ENCODE assay signal across 26 mouse cellular contexts in the genomic region with DNA sequence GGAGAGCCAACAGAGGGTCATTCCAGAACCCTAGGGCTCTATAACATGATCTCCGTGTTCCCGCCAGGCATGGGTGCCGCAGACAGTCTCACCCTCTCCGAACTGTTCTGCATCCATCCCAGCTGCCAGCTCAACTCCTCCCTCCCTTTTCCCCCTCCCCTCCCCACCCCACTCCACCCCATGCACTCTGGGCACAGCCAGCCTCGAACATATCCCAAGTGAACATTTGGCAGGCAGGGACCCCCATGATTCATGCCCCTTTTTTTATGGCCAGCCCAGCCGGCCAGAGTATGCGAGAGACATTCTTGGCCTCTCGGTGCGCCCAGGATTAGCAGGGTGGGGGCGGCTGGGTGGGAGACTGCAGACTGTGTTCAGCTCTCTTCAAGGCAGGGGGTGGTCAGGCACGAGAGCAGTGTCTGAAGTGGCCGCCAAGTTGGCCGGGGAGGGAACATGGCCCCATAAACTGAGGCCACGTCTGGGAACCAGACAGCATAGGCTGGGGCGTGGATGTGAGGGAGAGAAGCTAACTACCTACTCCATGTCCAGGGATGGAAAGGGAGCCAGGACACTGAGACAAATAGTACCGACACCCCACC. TPM values are rescaled to one million over a fixed set of nuclear protein-coding genes. Genes with fewer than 3 reads are reported as not detected.
DNase-seq lines count a peak whose midpoint lies in the region; ATAC-seq and TF ChIP-seq lines count a peak whose summit lies in the region.
"Had no signal": no experiment of that assay in that cellular context is flagged by ENCODE, and none has a peak within 500 bp of the region (broad histone marks: within the 10 kb centered on the region; RNA-seq: fewer than 3 reads in every experiment).

No protein-coding gene starts in this region.

- H3K36me3 ChIP-seq in embryonic facial prominence, embryonic 15.5 days = no peaks in the 10 kb centered on the region
- no peaks in the 10 kb centered on the region for H3K36me3 ChIP-seq in embryonic facial prominence, embryonic 10.5 days (replicated peaks)
- H3K36me3 ChIP-seq: heart, embryonic 15.5 days; liver, embryonic 13.5 days; midbrain, embryonic 13.5 days; neural tube, embryonic 13.5 days had no signal

- H3K9me3 ChIP-seq in embryonic facial prominence, embryonic 15.5 days (replicated peaks) = no peaks in the 10 kb centered on the region
- no peaks in the 10 kb centered on the region for H3K9me3 ChIP-seq in embryonic facial prominence, embryonic 10.5 days
- H3K9me3 ChIP-seq: heart, embryonic 15.5 days; liver, embryonic 13.5 days; midbrain, embryonic 13.5 days; neural tube, embryonic 13.5 days had no signal

- no peak overlapping the region for H3K4me2 ChIP-seq in embryonic facial prominence, embryonic 15.5 days (replicated peaks)
- H3K4me2 ChIP-seq: heart, embryonic 15.5 days; liver, embryonic 13.5 days; midbrain, embryonic 13.5 days; neural tube, embryonic 13.5 days had no signal

- peak overlapping the region; percentile 36; the same call in 1 of the 2 replicates for H3K27ac ChIP-seq in embryonic facial prominence, embryonic 15.5 days (replicated peaks)
- H3K27ac ChIP-seq in embryonic facial prominence, embryonic 10.5 days (replicated peaks) = no peak overlapping the region
- H3K27ac ChIP-seq in left cerebral cortex, adult 2 months = no peak overlapping the region
- H3K27ac ChIP-seq: heart, adult 2 months; heart, embryonic 15.5 days; liver, embryonic 13.5 days; midbrain, embryonic 13.5 days; neural tube, embryonic 13.5 days had no signal

- no peak overlapping the region for H3K4me3 ChIP-seq in embryonic facial prominence, embryonic 15.5 days (replicated peaks)
- H3K4me3 ChIP-seq in embryonic facial prominence, embryonic 10.5 days = no peak overlapping the region
- no peak overlapping the region for H3K4me3 ChIP-seq in left cerebral cortex, adult 2 months
- H3K4me3 ChIP-seq: heart, adult 2 months; heart, embryonic 15.5 days; liver, embryonic 13.5 days; midbrain, embryonic 13.5 days; neural tube, embryonic 13.5 days had no signal

- peaks cover 45% of the 10 kb centered on the region for H3K4me1 ChIP-seq in embryonic facial prominence, embryonic 15.5 days
- H3K4me1 ChIP-seq in embryonic facial prominence, embryonic 10.5 days = peaks cover 22% of the 10 kb centered on the region
- H3K4me1 ChIP-seq: liver, embryonic 13.5 days; midbrain, embryonic 13.5 days; neural tube, embryonic 13.5 days had no signal

- no peak for TF ChIP-seq CTCF in left cerebral cortex, adult 2 months (IDR thresholded peaks at IDR 0.05)

- no peak overlapping the region for H3K9ac ChIP-seq in embryonic facial prominence, embryonic 15.5 days
- H3K9ac ChIP-seq: heart, embryonic 15.5 days; liver, embryonic 13.5 days; midbrain, embryonic 13.5 days; neural tube, embryonic 13.5 days had no signal

- WGBS in embryonic facial prominence, embryonic 15.5 days = 64% methylated on average over 16 of the region's 16 CpGs
- WGBS in embryonic facial prominence, embryonic 10.5 days = 80% methylated on average over 16 of the region's 16 CpGs

- no peaks in the 10 kb centered on the region for H3K27me3 ChIP-seq in embryonic facial prominence, embryonic 15.5 days
- 0 out of 2 replicates have a peak, but pooled peaks cover 2% of the 10 kb centered on the region for H3K27me3 ChIP-seq in embryonic facial prominence, embryonic 10.5 days (replicated peaks; ENCODE audit: low read depth, poor library complexity, severe bottlenecking)
- H3K27me3 ChIP-seq: heart, embryonic 15.5 days; liver, embryonic 13.5 days; midbrain, embryonic 13.5 days; neural tube, embryonic 13.5 days had no signal

- 0 out of 2 replicates have a peak, but pooled peaks have one; percentile 25 for ATAC-seq in embryonic facial prominence, embryonic 15.5 days (ENCODE audit: insufficient number of reproducible peaks, low FRiP score, low TSS enrichment, low read depth)
- no peak for ATAC-seq in activated CD4-positive, CD25-positive, alpha-beta regulatory T cell, adult 4 months
- ATAC-seq: forebrain, embryonic 16.5 days; hindbrain, embryonic 16.5 days; midbrain, embryonic 13.5 days had no signal

- no peak for DNase-seq in embryonic facial prominence, embryonic 10.5 days (ENCODE audit: low spot score)
- peak; percentile 36 for DNase-seq in left cerebral cortex, postnatal 4 days
- no peak for DNase-seq in left cerebral cortex, adult 2 months (ENCODE audit: extremely low spot score in 1 of 2, low spot score in 2 of 2)
- DNase-seq in urinary bladder, postnatal 14 days (ENCODE audit: low spot score) = peak; percentile 58
- DNase-seq in urinary bladder, adult 18-20 months (ENCODE audit: low spot score in 2 of 2) = no peak
- no peak for DNase-seq in embryo, embryonic 11 days
- DNase-seq: adrenal gland, postnatal 14 days; cerebellum, adult 11 months; heart, adult 2 months; heart, postnatal 4 days; kidney, adult 2 months; kidney, postnatal 10 days; liver, embryonic 13.5 days; right cerebral cortex, adult 18-20 months had no signal

- intact Hi-C loops in left cerebral cortex, postnatal 4 days (cut with DNase I) = no loop called here
- intact Hi-C loops in left cerebral cortex, adult 2 months (cut with DNase I) = no loop called here

RNA-seq across cellular contexts. Expression of a gene that starts 44.5 kb away (rescaled TPM):
- polyA plus RNA-seq in embryonic facial prominence, embryonic 15.5 days (2015; fragmentation: Nextera tagmentation; extraction: Ambion mirVana) = not detected in 2 replicates
- not detected in 2 replicates for polyA plus RNA-seq in embryonic facial prominence, embryonic 10.5 days (2016; fragmentation: Nextera tagmentation; extraction: Ambion mirVana)
- not detected for total RNA-seq in left cerebral cortex, postnatal 4 days (2021)
- total RNA-seq in left cerebral cortex, adult 2 months (2021) = not detected
- polyA plus RNA-seq in activated CD4-positive, CD25-positive, alpha-beta regulatory T cell, adult 4 months (2017; shearing (Covaris generic)) = not detected
- total RNA-seq: adrenal gland, postnatal 14 days; ES-E14; heart, adult 2 months; heart, postnatal 4 days; layer of hippocampus, adult 8-10 months; left cerebral cortex, postnatal 36 days; megakaryocyte progenitor cell, adult 5-6 weeks had no signal
- polyA plus RNA-seq: embryonic facial prominence, embryonic 14.5 days; forebrain, embryonic 16.5 days; heart, adult 2 months; heart, embryonic 15.5 days; hindbrain, embryonic 16.5 days; liver, embryonic 13.5 days; midbrain, embryonic 13.5 days; neural tube, embryonic 13.5 days had no signal

RNA-seq across cellular contexts. Expression of a gene that starts 53.3 kb away (rescaled TPM):
- 0.16 TPM in 1 of 2 replicates, not detected in the other for polyA plus RNA-seq in embryonic facial prominence, embryonic 15.5 days (2015; fragmentation: Nextera tagmentation; extraction: Ambion mirVana)
- 2.1 and 2.8 TPM in 2 replicates for polyA plus RNA-seq in embryonic facial prominence, embryonic 10.5 days (2016; fragmentation: Nextera tagmentation; extraction: Ambion mirVana)
- not detected for total RNA-seq in left cerebral cortex, postnatal 4 days (2021)
- not detected for total RNA-seq in left cerebral cortex, adult 2 months (2021)
- polyA plus RNA-seq in activated CD4-positive, CD25-positive, alpha-beta regulatory T cell, adult 4 months (2017; shearing (Covaris generic)) = 1 to 10 TPM in 1 of 2 experiments, not detected in 1; 1.3 TPM
- total RNA-seq: ES-E14; heart, adult 2 months; heart, postnatal 4 days; layer of hippocampus, adult 8-10 months; left cerebral cortex, postnatal 36 days had no signal
- polyA plus RNA-seq: forebrain, embryonic 16.5 days; hindbrain, embryonic 16.5 days; kidney, adult 2 months had no signal

Comparison
In these comparisons a context has a peak if more than half of its experiments do, and no peak if none do; other contexts are left out.
1. DNase-seq: peak in left cerebral cortex, postnatal 4 days (single experiment) and urinary bladder, postnatal 14 days (single experiment); none in embryonic facial prominence, embryonic 10.5 days (single experiment), left cerebral cortex, adult 2 months (0 of 2), urinary bladder, adult 18-20 months (0 of 2) and embryo, embryonic 11 days (single experiment).